Mouse (Mus musculus): ENCODE measurements around the gene Sema4b.

DNA sequence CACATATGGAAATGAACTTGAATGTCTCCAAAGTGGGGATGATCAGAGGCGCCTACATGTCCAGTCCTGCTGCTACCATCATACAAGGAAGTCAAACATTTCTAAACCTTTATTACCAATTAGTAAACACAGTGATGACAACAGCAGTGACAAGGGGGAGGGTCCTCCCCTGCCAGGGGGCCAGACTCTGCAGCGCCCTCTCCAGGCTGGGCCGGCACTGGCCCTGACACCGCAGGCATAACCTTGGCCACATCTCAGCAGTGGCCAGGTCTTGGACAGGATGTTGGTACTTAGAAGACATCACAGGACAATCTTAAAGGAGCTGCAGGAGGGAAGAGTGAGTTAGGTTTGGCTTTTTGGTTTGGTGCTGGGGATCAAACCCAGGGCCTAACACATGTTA is 40.4 kb downstream of the Sema4b start:
- TF ChIP-seq CTCF (IDR thresholded peaks at IDR 0.05; ENCODE audit: control insufficient read depth, insufficient read depth, insufficient replicate concordance, low read depth, low read length) (peak; percentile 42; the same call in 1 of the 2 replicates), POLR2A (IDR thresholded peaks at IDR 0.05; ENCODE audit: control insufficient read depth, low read depth, low read length) (no peak)

Measured in testis, adult 2 months (tissue).